Mouse (Mus musculus) thymus, adult 2 months (tissue): ENCODE results near the gene Lclat1. TPM values are rescaled to one million over a fixed set of nuclear protein-coding genes. Genes with fewer than 3 reads are reported as not detected.

Experiments used
- DNase-seq: peaks from one replicate; pipeline ENCODE4 v3.0.0; 2021
- H3K27ac ChIP-seq: fragments of 200-500 bp; 2 replicates; pipeline ENCODE4 v1.5.1; 2012; ENCODE audit warnings: low read length, control low read depth; ENCODE audit not compliant: control insufficient read depth, insufficient read depth
- H3K27me3 ChIP-seq: fragments of 200-500 bp; 2 replicates; pipeline ENCODE4 v1.6.1; 2012; ENCODE audit warnings: mild to moderate bottlenecking, low read length, moderate library complexity, mixed read lengths; ENCODE audit not compliant: control insufficient read depth, insufficient read depth
- H3K36me3 ChIP-seq: fragments of 200-500 bp; 2 replicates; pipeline ENCODE4 v1.6.1; 2012; ENCODE audit warnings: mild to moderate bottlenecking, low read length, moderate library complexity; ENCODE audit not compliant: control insufficient read depth, insufficient read depth
- H3K4me1 ChIP-seq: fragments of 200-500 bp; replicated peaks from 2 replicates; pipeline ENCODE4 v1.6.1; 2012; ENCODE audit warnings: low read length; ENCODE audit not compliant: control insufficient read depth, insufficient read depth
- H3K4me3 ChIP-seq: fragments of 200-500 bp; 2 replicates; pipeline ENCODE4 v1.5.1; 2012; ENCODE audit warnings: mild to moderate bottlenecking, low read length, control low read depth, moderate library complexity; ENCODE audit not compliant: control insufficient read depth, insufficient read depth
- CTCF ChIP-seq: fragments of 200-500 bp; IDR thresholded peaks from 2 replicates; pipeline ENCODE4 v1.5.1; 2012; ENCODE audit warnings: mild to moderate bottlenecking, control low read depth, low read length, moderate library complexity, borderline replicate concordance; ENCODE audit not compliant: control insufficient read depth, poor library complexity, insufficient read depth; ENCODE audit errors: extremely low read depth
- POLR2A ChIP-seq: fragments of 200-500 bp; IDR thresholded peaks from 2 replicates; pipeline ENCODE4 v1.6.1; 2012; ENCODE audit warnings: mild to moderate bottlenecking, low read length, control low read depth, moderate library complexity; ENCODE audit not compliant: control insufficient read depth, poor library complexity, insufficient read depth; ENCODE audit errors: extremely low read depth
- WGBS: fragments of 180-500 bp; shearing (Covaris S2); methylation state at CpG from one replicate; pipeline ENCODE4 v1.1.7; 2018; 5-methylcytosine and 5-hydroxymethylcytosine counted together
- polyA plus RNA-seq: library from polyadenylated mRNA; depleted of rRNA; stranded (reverse); fragments of >200 nt; gene quantifications from 2 replicates; pipeline ENCODE4 v1.2.3, GENCODE M21; 2012

The Lclat1 gene
- polyA plus RNA-seq, 1 experiment, result 5.4 TPM

DNA sequence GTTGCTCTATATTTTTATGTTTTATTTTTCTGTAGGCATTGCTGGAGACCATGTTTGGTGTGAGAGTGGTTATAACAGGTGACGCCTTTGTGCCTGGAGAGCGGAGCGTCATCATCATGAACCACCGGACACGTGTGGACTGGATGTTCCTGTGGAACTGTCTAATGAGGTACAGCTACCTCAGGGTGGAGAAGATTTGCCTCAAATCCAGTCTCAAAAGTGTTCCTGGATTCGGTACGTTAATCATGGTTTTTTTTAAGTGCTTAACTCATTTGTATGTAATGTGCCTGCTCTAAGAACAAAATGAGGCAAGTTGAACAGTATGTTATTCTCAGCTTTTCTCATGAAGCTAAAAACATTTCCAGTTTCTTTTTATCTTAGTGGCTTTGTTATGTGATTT lies 61.7 kb downstream of the Lclat1 start:
- no peaks in the 10 kb centered on the region for H3K36me3 ChIP-seq
- H3K27me3 ChIP-seq, result no peaks in the 10 kb centered on the region
- WGBS, result 58% methylated on average over 7 of the region's 7 CpGs
- peak overlapping the region; percentile 72 for H3K27ac ChIP-seq
- H3K4me3 ChIP-seq, result no peak overlapping the region
- TF ChIP-seq POLR2A (no peak), CTCF (no peak)
- no peak for DNase-seq
- peaks cover 18% of the 10 kb centered on the region for H3K4me1 ChIP-seq

DNA sequence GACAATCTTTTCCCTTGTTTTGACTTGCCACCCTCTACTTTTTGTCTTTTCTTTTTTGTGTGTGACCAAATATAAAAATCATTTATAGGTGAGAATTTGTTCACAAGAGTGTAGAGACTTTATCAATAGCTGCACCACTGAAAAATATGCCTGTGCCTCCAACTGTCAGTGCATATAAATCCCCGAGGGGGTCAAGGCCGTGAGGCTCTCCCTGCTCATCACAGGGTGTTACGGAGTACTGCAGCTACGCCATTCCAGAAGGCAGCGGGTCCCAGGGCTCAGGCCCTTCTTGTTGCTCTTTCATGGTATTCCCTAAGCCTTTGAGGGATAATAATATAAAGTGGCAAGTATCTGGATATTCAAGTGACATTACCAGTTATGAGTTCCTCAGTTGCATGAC lies 62.4 kb downstream of the Lclat1 start:
- no peaks in the 10 kb centered on the region for H3K27me3 ChIP-seq
- H3K4me1 ChIP-seq, result peaks cover 14% of the 10 kb centered on the region
- TF ChIP-seq CTCF (no peak), POLR2A (no peak)
- DNase-seq, result no peak
- H3K27ac ChIP-seq, result peak overlapping the region; percentile 16
- no peak overlapping the region for H3K4me3 ChIP-seq
- H3K36me3 ChIP-seq, result no peaks in the 10 kb centered on the region
- 94% methylated on average over 5 of the region's 5 CpGs for WGBS

DNA sequence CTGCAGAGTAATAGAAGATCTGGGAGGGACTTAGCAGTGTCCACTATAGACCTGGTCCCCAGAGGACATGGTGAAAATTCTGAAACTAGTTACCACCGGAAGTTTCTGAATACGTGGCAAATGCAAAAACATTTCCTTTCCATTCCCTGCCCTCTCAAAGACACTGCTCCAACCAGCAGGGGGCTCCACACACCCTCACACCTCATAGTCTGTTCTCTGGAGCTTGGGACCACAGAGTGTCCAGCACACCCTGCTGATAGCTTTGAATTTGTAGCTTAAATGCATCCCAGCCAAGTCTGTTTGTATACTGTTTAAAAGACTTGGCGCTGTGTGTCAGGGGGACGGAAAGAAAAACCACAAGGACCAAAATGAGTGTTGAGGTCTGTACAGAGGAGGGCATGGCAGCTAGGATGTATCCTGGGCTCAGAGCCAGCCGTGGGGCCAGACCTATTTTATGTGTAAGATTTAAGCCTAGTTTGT lies 66.3 kb downstream of the Lclat1 start:
- WGBS, result 8% methylated on average over 5 of the region's 5 CpGs
- H3K36me3 ChIP-seq, result no peaks in the 10 kb centered on the region
- no peaks in the 10 kb centered on the region for H3K27me3 ChIP-seq
- H3K4me3 ChIP-seq, result no peak overlapping the region
- DNase-seq, result peak; percentile 75
- TF ChIP-seq POLR2A (no peak), CTCF (no peak)
- H3K4me1 ChIP-seq, result peaks cover 12% of the 10 kb centered on the region
- H3K27ac ChIP-seq, result no peak overlapping the region

DNA sequence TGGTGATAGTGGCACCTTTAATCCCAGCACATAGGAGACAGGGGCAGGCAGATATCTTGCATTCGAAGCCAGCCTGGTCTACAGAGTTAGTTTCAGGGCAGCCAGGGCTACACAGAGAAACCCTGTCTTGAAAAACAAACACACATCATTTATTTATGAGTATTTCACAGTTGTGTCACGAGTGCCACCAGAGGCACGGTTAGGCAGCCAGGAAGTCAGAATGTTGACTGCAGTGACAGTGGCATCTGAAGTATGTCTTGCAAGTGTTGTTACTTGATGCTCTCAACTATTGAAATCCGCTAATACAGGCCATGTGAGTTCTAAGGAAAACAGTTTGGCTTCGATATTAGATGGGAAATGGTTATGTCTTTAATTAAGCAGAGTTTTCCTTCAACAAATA lies 67.9 kb downstream of the Lclat1 start:
- no peak overlapping the region for H3K4me3 ChIP-seq
- TF ChIP-seq CTCF, result no peak
- no peak for TF ChIP-seq POLR2A
- no peaks in the 10 kb centered on the region for H3K27me3 ChIP-seq
- whole genome bisulfite sequencing, result 88% methylated on average over 5 of the region's 5 CpGs
- H3K27ac ChIP-seq, result no peak overlapping the region
- H3K36me3 ChIP-seq, result no peaks in the 10 kb centered on the region
- DNase-seq, result no peak
- peaks cover 4% of the 10 kb centered on the region for H3K4me1 ChIP-seq

DNA sequence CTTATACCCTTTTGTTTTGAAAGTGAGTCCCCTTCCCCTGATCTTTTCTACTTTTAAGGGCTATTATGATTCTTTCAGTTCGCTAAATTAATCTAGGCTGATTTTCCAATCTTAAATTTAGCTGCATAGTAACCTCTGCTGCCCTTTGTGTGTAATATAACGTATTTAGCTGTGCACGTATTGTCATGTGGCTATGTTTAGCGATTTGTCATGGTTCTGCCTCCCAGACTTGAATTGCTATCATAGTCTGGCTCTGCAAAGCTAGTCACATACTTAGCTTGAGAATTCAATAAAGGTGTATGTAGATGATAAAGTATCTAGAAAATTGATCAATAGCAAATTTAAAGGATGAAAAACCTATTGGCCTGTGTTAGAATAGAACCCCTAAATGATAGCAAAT lies 69.3 kb downstream of the Lclat1 start:
- Histone ChIP-seq H3K4me1 (peaks cover 4% of the 10 kb centered on the region), H3K27me3 (no peaks in the 10 kb centered on the region), H3K36me3 (no peaks in the 10 kb centered on the region), H3K4me3 (no peak overlapping the region), H3K27ac (no peak overlapping the region)
- no peak for DNase-seq
- 98% methylated on average over 4 of the region's 4 CpGs for WGBS
- TF ChIP-seq CTCF (no peak), POLR2A (no peak)

DNA sequence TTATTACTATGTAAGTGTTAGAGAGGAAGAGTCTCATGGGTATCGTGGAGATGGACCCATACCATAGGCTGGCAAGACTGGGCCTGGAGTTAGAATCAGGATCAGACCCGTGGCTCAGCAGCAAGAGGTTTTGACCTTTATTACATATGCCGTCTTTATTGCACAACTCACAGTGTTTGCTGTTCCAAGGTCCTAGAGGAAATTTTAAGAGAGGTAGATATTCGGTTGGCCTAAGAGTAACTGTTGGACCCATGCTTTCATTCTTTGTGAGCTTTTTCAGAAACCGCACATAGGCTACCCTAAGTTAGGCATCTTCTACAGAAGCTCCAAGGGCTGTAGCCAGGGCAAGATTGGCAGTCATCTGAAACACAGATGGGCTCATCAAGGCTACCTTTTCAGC lies 79.1 kb downstream of the Lclat1 start:
- Histone ChIP-seq H3K4me3 (no peak overlapping the region), H3K4me1 (peaks cover 2% of the 10 kb centered on the region; the same call in 1 of the 2 replicates), H3K27ac (no peak overlapping the region), H3K27me3 (no peaks in the 10 kb centered on the region), H3K36me3 (no peaks in the 10 kb centered on the region)
- DNase-seq, result no peak
- WGBS, result 97% methylated on average over 5 of the region's 5 CpGs
- no peak for TF ChIP-seq POLR2A
- no peak for TF ChIP-seq CTCF

DNA sequence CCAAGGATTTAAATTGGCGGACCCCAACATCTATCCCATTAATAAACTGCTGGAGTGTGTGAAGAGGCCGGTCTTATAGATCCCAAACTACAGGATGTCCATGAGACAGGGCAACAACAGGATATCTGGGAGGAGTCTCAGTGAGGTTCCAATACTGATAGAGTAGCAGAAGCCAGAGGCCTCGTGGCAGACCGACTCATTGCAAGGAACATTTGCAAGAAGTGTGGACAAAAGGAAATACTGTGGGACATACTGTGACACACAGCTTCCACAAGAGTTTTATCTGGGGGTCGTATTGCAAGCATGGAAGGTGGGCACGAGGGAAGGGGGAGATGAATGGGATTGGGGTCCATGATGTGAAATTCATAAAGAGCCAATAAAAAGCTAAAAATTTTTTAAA lies 86.4 kb downstream of the Lclat1 start:
- no peak overlapping the region for H3K4me3 ChIP-seq
- DNase-seq, result no peak
- peaks cover 5% of the 10 kb centered on the region; the same call in 1 of the 2 replicates for H3K4me1 ChIP-seq
- TF ChIP-seq CTCF (no peak), POLR2A (no peak)
- no peaks in the 10 kb centered on the region for H3K36me3 ChIP-seq
- no peak overlapping the region for H3K27ac ChIP-seq
- H3K27me3 ChIP-seq, result no peaks in the 10 kb centered on the region
- WGBS, result 97% methylated on average over 6 of the region's 6 CpGs
